Mouse (Mus musculus): ENCODE measurements around the gene Gm973.

The Gm973 gene

GRCm38 (mm10) chr1:59492432-59492831 is 23.6 kb upstream of the Gm973 start:
- no peak for DNase-seq

- no peak for DNase-seq
Measured at GRCm38 (mm10) chr1:59495970-59496369, 20.1 kb upstream of the Gm973 start.

GRCm38 (mm10) chr1:59497741-59498613 is 18.1 kb upstream of the Gm973 start:
- no peak for DNase-seq

GRCm38 (mm10) chr1:59499327-59499726 is 16.7 kb upstream of the Gm973 start:
- no peak for DNase-seq

GRCm38 (mm10) chr1:59502355-59502754 is 13.7 kb upstream of the Gm973 start:
- DNase-seq: no peak

GRCm38 (mm10) chr1:59503659-59504301 is 12.3 kb upstream of the Gm973 start:
- no peak for DNase-seq

GRCm38 (mm10) chr1:59504302-59504700 is 11.8 kb upstream of the Gm973 start:
- DNase-seq: no peak

- DNase-seq: no peak
Measured at GRCm38 (mm10) chr1:59508463-59509139, 7.5 kb upstream of the Gm973 start.

GRCm38 (mm10) chr1:59511566-59512270 is 4.3 kb upstream of the Gm973 start:
- no peak for DNase-seq

- DNase-seq: no peak
Measured at GRCm38 (mm10) chr1:59520226-59520837, 4.3 kb downstream of the Gm973 start.

GRCm38 (mm10) chr1:59522456-59522855 is 6.4 kb downstream of the Gm973 start:
- no peak for DNase-seq

- DNase-seq: no peak
Measured at GRCm38 (mm10) chr1:59523378-59523958, 7.4 kb downstream of the Gm973 start.

GRCm38 (mm10) chr1:59524071-59524470 is 8.0 kb downstream of the Gm973 start:
- peak; percentile 9 for DNase-seq

GRCm38 (mm10) chr1:59524759-59525158 is 8.7 kb downstream of the Gm973 start:
- no peak for DNase-seq

- DNase-seq: no peak
Measured at GRCm38 (mm10) chr1:59527219-59527618, 11.2 kb downstream of the Gm973 start.

- peak; percentile 52 for DNase-seq
Measured at GRCm38 (mm10) chr1:59534976-59535810, 19.1 kb downstream of the Gm973 start.

- DNase-seq: no peak
Measured at GRCm38 (mm10) chr1:59538381-59538780, 22.3 kb downstream of the Gm973 start.

GRCm38 (mm10) chr1:59540537-59541148 is 24.6 kb downstream of the Gm973 start:
- DNase-seq: no peak

GRCm38 (mm10) chr1:59541271-59542020 is 25.4 kb downstream of the Gm973 start:
- no peak for DNase-seq

- no peak for DNase-seq
Measured at GRCm38 (mm10) chr1:59542231-59542630, 26.2 kb downstream of the Gm973 start.

Measured in right cerebral cortex, adult 18-20 months (tissue).